Mouse (Mus musculus): ENCODE measurements around the gene Fam131c.

The Fam131c gene

GRCm38 (mm10) chr4:141415924-141416323 is 47.9 kb downstream of the Fam131c start, which contains the start of gene Clcnkb:
Clcnkb (minus strand) TSS chr4:141416014.
- DNase-seq: no peak

DNA sequence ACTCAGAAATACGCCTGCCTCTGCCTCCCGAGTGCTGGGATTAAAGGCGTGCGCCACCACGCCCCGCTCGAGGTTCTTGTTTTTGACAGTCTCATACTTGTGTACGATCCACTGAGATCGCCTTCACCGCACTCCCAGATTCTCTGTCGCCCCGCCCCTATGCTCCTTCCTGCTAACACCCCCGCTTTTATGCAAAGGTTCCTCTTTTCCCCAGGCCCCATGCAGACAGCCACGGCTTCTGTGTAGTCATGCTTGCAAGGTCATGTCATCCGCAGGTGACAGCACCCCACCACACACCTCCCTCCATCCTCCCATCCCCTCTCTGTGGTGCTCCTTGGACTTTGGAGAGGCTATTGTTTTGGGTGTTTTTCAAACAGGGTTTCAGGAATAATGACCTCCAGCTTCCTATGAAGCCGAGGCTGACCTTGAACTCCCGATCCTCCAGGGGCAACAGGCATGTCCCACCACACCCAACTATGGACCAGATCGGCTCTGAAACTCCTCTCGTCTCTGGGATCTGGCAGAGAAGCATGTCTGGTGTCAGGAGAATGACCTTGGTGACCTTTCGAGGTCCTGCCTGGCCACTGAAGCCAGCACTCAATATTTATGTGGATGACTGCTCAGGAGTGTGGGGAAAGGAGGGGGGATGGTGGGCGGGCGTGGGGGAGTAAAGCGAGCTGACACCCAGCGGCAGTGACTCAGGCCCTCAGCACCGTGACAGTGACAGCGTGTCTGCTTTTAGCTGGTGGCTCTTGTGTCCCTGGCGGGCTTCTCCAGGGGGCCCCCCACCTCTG is 51.6 kb downstream of the Fam131c start:
- no peak for DNase-seq

DNA sequence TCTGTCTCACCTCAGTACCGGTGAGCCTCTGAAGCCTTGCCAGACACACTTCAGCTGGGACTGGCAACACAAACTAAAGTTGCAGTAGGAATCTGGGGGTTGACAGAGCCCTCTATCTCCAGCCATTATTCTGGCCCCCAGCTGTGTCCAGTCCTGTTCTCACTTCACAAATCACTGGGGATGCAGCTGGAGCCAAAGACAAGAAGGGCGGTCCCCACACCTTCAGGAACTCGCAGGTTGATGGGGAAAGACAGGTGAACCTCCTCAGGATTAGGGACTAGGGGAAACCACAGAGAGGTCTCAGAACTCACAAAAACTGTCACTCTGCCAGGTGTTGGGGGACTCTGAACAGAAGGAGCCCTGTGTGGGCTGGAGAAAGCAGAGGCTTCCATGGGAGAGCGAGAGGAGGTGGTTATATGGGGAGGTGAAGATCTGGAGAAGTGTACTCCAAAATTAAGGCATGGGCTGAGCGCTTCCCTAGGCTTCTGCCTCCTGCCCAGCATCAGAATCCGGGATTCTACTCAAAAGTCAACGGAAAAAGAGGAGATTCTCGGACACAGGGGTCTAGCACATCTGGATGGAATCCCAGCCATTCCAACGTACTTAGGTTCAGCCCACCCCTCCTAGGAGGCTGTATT is 52.3 kb downstream of the Fam131c start, which contains the start of gene Hspb7:
TSS of gene Hspb7 (plus strand) at position 588 of the 638 bp plus-strand sequence.
- DNase-seq: no peak

DNA sequence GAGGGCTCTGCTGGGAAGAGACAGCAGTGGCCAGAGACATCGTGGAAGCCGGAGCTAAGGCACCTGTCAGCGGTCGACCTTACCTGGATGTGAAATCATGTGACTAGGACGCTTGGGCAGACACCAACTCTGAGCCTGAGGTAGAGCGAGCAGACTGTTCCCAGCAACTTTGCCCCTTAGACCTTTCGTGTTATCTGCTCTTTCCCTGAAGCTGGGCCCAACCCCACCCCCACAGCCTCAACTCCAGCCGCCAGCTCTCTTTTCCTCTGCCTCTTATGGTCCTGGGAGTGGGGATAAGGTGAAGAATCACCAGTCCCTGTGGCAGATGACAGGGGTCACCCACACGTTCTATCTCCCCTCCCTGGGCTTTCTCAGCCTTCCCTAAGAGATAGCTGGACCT is 52.9 kb downstream of the Fam131c start:
- no peak for DNase-seq

DNA sequence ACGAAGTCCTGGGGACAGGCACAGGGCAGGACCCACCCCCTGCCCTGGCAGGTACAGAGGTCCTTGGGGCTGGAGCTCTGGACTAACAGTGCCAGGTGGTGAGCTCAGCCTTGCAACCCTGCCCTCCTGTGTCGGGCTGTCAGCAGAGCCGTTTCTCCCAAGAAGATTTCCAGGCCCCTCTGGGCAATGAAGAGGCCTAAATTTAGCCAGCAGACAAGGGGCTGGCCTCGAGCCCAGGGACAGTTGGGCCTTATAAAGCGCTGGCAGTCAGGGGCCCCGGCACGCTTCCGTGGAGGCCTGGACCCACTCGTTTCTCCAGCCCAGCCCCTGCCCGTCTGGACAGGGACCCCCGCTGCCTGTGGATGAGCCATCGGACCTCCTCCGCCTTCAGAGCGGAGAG is 53.4 kb downstream of the Fam131c start:
- no peak for DNase-seq

DNA sequence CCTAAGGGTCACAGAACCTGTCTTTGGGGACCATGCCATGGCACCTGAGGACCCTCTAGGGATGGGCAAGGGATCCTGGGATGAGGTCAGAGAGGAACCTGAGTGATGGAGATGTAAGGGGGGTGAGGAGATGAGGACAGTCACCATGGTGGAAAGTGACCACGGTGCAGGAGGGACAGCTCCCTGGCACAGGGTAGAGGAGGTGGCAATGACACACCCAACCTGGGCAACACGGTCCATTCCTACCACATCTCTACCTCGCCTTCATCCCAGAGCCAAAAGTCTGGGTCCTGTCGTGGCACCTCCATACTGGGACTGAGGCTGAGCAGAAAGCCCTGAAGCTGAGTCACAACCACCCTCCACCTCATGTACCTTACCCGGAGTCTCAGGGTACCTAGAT is 54.8 kb downstream of the Fam131c start:
- DNase-seq: no peak

DNA sequence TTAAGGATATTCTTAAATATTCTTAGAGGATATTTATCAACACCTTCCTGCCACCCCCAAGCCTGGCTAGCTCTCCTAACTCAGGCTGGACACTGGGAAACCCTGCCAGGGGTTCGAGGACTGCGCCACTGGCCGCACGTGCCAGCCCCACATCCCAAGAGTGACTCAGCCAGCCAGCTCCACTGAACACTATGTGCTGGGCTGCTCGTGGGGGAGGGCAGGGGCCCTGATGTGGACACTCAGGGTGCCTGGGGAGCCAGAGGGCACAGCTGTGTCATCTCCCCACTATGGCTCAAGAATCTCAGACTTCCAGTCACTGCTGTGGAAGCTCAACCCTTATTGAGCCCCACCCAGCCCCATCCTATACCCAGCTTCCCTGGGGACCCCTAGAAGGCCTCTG is 55.3 kb downstream of the Fam131c start:
- DNase-seq: no peak

DNA sequence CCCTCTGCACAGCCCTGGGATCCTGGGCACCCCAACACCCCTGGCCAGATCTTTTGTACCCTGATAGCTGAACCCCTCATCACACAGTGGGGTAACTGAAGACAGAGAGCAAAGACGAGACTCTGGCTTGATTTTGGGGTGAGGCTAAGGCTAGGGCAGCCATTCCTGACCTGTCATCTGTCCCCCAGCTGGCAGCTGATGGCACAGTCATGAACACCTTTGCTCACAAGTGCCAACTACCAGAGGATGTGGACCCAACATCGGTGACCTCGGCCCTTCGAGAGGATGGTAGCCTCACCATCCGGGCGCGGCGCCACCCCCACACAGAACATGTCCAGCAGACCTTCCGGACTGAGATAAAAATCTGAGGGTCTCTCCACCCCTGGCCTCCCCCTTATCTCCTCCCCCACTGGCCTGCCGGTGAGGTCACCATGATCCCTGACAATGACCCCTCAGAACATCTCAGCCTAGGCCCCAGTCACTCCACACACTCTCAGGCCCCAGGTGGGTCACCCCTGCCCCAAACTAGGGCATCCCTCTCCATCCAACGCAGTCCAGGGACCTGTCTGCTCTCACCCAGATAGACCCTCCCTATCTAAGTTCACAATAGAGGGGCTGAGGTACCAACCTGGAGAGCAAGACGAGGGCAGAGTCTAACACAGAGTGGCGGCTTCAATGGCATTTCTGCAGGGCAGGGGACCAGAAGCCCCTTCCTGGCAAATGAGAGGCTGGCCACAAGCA is 55.8 kb downstream of the Fam131c start:
- DNase-seq: no peak

- DNase-seq: peak; percentile 49
These were observed 57.8 kb downstream of the Fam131c start for GRCm38 (mm10) chr4:141425484-141426479.

- no peak for DNase-seq
These were observed 59.1 kb downstream of the Fam131c start for GRCm38 (mm10) chr4:141426796-141427745.

- no peak for DNase-seq
These were observed 59.9 kb downstream of the Fam131c start for GRCm38 (mm10) chr4:141427921-141428320.

DNA sequence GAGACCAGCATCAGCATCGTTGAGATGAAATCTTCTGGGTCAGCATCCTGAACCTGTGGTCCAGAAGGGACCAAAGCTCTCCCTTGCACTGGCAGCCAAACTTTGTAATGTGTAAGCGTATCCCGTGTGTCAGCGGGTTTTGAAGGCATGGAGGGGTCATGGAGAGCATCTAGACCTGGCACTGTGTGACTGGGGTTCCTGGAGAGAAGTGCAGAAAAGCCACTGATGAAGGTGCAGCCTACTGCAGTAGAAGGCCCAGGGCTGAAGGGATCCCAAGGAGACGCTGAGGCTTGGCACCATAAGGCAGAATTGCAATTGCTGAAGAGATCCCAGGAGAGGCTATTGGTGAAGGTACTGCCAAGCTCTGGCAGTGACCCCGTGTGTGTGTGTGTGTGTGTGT is 61.4 kb downstream of the Fam131c start:
- DNase-seq: no peak

DNA sequence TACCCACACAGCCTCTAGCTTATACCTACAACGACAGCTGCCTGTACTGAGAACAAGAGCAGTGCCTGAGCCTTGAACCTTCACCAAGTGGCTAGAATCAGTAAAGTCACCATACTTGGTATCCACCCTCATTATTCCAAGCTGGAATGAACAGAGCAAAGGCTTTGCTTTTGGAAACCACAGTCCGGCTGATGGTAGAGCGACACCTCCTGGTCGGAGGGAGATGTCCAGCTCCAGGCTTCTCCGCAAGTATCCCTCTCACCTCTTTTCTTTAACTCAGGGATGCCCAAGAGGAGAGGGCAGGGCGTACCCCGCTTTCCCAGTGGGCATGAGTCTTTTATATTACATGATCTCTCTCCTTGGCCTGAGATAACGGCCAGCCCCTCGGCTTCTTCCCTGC is 61.8 kb downstream of the Fam131c start:
- no peak for DNase-seq

GRCm38 (mm10) chr4:141430997-141431396 is 63.0 kb downstream of the Fam131c start:
- peak; percentile 84 for DNase-seq

DNA sequence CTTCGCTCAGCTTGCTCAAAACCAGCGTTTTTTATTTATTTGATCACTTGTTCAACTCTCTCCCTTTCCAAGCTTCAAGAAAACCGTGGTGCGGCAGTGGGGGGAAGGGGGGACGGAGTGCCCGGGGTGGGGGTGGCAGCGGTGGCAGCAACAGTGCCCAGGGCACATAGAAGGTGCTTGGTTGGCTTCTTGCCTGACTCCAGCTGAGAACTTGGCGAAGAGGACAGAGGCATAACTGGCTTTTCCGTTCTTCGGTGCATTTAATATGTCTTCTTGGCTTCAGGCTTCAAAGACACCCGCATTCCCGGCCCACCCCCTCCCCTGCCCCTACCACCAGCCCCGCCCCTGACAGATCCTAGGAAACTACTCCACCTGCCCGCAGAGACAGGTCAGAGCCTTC is 64.6 kb downstream of the Fam131c start:
- DNase-seq: no peak

GRCm38 (mm10) chr4:141433191-141433590 is 65.2 kb downstream of the Fam131c start:
- no peak for DNase-seq

Data from thymus, postnatal 4 days (tissue).